ENCODE assay signal across 14 mouse cellular contexts in the genomic region with DNA sequence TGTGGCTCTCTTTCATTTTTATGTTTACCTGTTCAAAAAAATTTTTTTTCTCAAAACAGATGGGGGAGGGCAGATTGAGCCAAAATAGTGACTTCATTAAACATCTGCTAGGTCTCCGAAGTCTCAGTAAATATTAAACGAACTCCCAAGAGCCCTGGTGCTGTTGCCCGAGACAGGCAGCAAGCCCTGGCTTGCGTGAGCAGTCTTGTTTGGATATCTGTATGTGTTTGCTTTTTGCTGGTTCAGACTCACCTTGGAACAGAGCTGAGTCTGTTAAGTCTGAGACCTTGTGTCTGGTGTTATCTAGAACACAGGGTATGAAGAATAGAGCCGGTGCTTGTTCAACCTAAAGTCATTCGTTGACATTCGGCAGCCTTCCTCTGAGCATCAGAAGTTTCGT. TPM values are rescaled to one million over a fixed set of nuclear protein-coding genes. Genes with fewer than 3 reads are reported as not detected.
"Had no signal": no experiment of that assay in that cellular context is flagged by ENCODE, and none has a peak within 500 bp of the region (broad histone marks: within the 10 kb centered on the region; RNA-seq: fewer than 3 reads in every experiment).

No protein-coding gene starts in this region.

- H3K4me2 ChIP-seq: limb, embryonic 13.5 days; liver, embryonic 11.5 days; liver, embryonic 15.5 days; lung, embryonic 14.5 days; neural tube, embryonic 15.5 days had no signal

- H3K36me3 ChIP-seq: limb, embryonic 13.5 days; liver, embryonic 15.5 days; midbrain, embryonic 10.5 days; neural tube, embryonic 15.5 days had no signal

- H3K9ac ChIP-seq: limb, embryonic 13.5 days; liver, embryonic 15.5 days; lung, embryonic 14.5 days; neural tube, embryonic 15.5 days had no signal

- H3K27ac ChIP-seq: limb, embryonic 13.5 days; liver, embryonic 15.5 days; midbrain, embryonic 10.5 days; neural tube, embryonic 15.5 days had no signal

- H3K27me3 ChIP-seq: limb, embryonic 13.5 days; liver, embryonic 15.5 days; neural tube, embryonic 15.5 days had no signal

- DNase-seq: kidney, postnatal 10 days; lung, embryonic 14.5 days; lung, postnatal 10 days; lung, postnatal 4 days; right cerebral cortex, postnatal 4 days; spleen, adult 18-20 months; thymus, postnatal 4 days had no signal

- ATAC-seq: intestine, embryonic 16.5 days had no signal

- H3K9me3 ChIP-seq: limb, embryonic 13.5 days; liver, embryonic 15.5 days; midbrain, embryonic 10.5 days; neural tube, embryonic 15.5 days had no signal

- H3K4me3 ChIP-seq: limb, embryonic 13.5 days; liver, embryonic 15.5 days; midbrain, embryonic 10.5 days; myocyte; neural tube, embryonic 15.5 days had no signal

- H3K4me1 ChIP-seq: limb, embryonic 13.5 days; liver, embryonic 15.5 days; neural tube, embryonic 15.5 days had no signal

RNA-seq across cellular contexts. Expression of a gene that starts 13.1 kb away (rescaled TPM):
- polyA plus RNA-seq: liver, embryonic 11.5 days had no signal
